8 mouse cellular contexts compared by ENCODE assay signal in genomic region chr4:101549958-101550591, GRCm38 (mm10). TPM values are rescaled to one million over a fixed set of nuclear protein-coding genes. Genes with fewer than 3 reads are reported as not detected.
DNase-seq lines count a peak whose midpoint lies in the region; ATAC-seq lines count a peak whose summit lies in the region.
"Had no signal": no experiment of that assay in that cellular context is flagged by ENCODE, and none has a peak within 500 bp of the region (broad histone marks: within the 10 kb centered on the region; RNA-seq: fewer than 3 reads in every experiment).

No protein-coding gene starts in this region.

- WGBS in embryonic facial prominence, embryonic 13.5 days: under 1% methylated on average over 32 of the region's 33 CpGs
- 1% methylated on average over 33 of the region's 33 CpGs for WGBS in hindbrain, embryonic 11.5 days
- 2% methylated on average over 33 of the region's 33 CpGs for WGBS in limb, embryonic 13.5 days
- under 1% methylated on average over 33 of the region's 33 CpGs for WGBS in midbrain, embryonic 15.5 days

- no peaks in the 10 kb centered on the region for H3K36me3 ChIP-seq in embryonic facial prominence, embryonic 13.5 days
- H3K36me3 ChIP-seq in hindbrain, embryonic 11.5 days (ENCODE audit: control insufficient read depth, insufficient read depth, low read length): no peaks in the 10 kb centered on the region
- no peaks in the 10 kb centered on the region for H3K36me3 ChIP-seq in limb, embryonic 13.5 days
- H3K36me3 ChIP-seq in midbrain, embryonic 15.5 days (replicated peaks): no peaks in the 10 kb centered on the region

- H3K4me2 ChIP-seq in embryonic facial prominence, embryonic 13.5 days: peak overlapping the region; percentile 85
- peak overlapping the region; percentile 84 for H3K4me2 ChIP-seq in hindbrain, embryonic 11.5 days (replicated peaks; ENCODE audit: low read depth, low read length)
- peak overlapping the region; percentile 69 for H3K4me2 ChIP-seq in limb, embryonic 13.5 days (replicated peaks)
- H3K4me2 ChIP-seq in midbrain, embryonic 15.5 days: peak overlapping the region; percentile 49

- no peak overlapping the region for H3K27ac ChIP-seq in embryonic facial prominence, embryonic 13.5 days
- peak overlapping the region; percentile 83 for H3K27ac ChIP-seq in hindbrain, embryonic 11.5 days (ENCODE audit: low read depth, low read length)
- no peak overlapping the region for H3K27ac ChIP-seq in limb, embryonic 13.5 days
- H3K27ac ChIP-seq in midbrain, embryonic 15.5 days: peak overlapping the region; percentile 93

- peaks cover 33% of the 10 kb centered on the region for H3K27me3 ChIP-seq in embryonic facial prominence, embryonic 13.5 days
- peaks cover 4% of the 10 kb centered on the region; the same call in 1 of the 2 replicates for H3K27me3 ChIP-seq in hindbrain, embryonic 11.5 days (ENCODE audit: control insufficient read depth, insufficient read depth, low read length)
- H3K27me3 ChIP-seq in limb, embryonic 13.5 days: peaks cover 40% of the 10 kb centered on the region
- H3K27me3 ChIP-seq in midbrain, embryonic 15.5 days (replicated peaks): no peaks in the 10 kb centered on the region

- no peaks in the 10 kb centered on the region for H3K9me3 ChIP-seq in embryonic facial prominence, embryonic 13.5 days
- no peaks in the 10 kb centered on the region for H3K9me3 ChIP-seq in hindbrain, embryonic 11.5 days (ENCODE audit: control insufficient read depth, low read length)
- H3K9me3 ChIP-seq in limb, embryonic 13.5 days: no peaks in the 10 kb centered on the region
- no peaks in the 10 kb centered on the region for H3K9me3 ChIP-seq in midbrain, embryonic 15.5 days

- peak overlapping the region; percentile 42 for H3K4me3 ChIP-seq in embryonic facial prominence, embryonic 13.5 days
- peak overlapping the region; percentile 56 for H3K4me3 ChIP-seq in hindbrain, embryonic 11.5 days (ENCODE audit: low read depth, low read length)
- H3K4me3 ChIP-seq in limb, embryonic 13.5 days: peak overlapping the region; percentile 36
- H3K4me3 ChIP-seq in midbrain, embryonic 15.5 days: peak overlapping the region; percentile 50

- 0 out of 2 replicates have a peak overlapping the region, but pooled peaks have one; percentile 6 for H3K9ac ChIP-seq in embryonic facial prominence, embryonic 13.5 days
- H3K9ac ChIP-seq in hindbrain, embryonic 11.5 days (ENCODE audit: low read depth, low read length): peak overlapping the region; percentile 56
- H3K9ac ChIP-seq in limb, embryonic 13.5 days: no peak overlapping the region
- H3K9ac ChIP-seq in midbrain, embryonic 15.5 days: peak overlapping the region; percentile 69

- peaks cover 18% of the 10 kb centered on the region for H3K4me1 ChIP-seq in embryonic facial prominence, embryonic 13.5 days
- H3K4me1 ChIP-seq in hindbrain, embryonic 11.5 days (replicated peaks; ENCODE audit: control insufficient read depth, insufficient read depth, low read length): no peaks in the 10 kb centered on the region
- 0 out of 2 replicates have a peak, but pooled peaks cover 17% of the 10 kb centered on the region for H3K4me1 ChIP-seq in limb, embryonic 13.5 days
- peaks cover 29% of the 10 kb centered on the region for H3K4me1 ChIP-seq in midbrain, embryonic 15.5 days

- peak; percentile 57 for ATAC-seq in embryonic facial prominence, embryonic 13.5 days (ENCODE audit: insufficient number of reproducible peaks, insufficient read depth, low FRiP score, low TSS enrichment, low read depth)
- ATAC-seq in hindbrain, embryonic 11.5 days (ENCODE audit: low FRiP score): peak; percentile 83
- peak; percentile 85 for ATAC-seq in limb, embryonic 13.5 days (ENCODE audit: low FRiP score, low read depth)
- peak; percentile 89 for ATAC-seq in midbrain, embryonic 15.5 days (replicated peaks)

- DNase-seq in Muller cell, postnatal 12 days (ENCODE audit: inconsistent ontology term): peak; percentile 69
- DNase-seq in adrenal gland, postnatal 10 days: peak; percentile 70
- DNase-seq in hindbrain, embryonic 11.5 days (ENCODE audit: low spot score): peak; percentile 68
- no peak for DNase-seq in frontal cortex, postnatal 14 days (ENCODE audit: low spot score in 2 of 2)

RNA-seq across cellular contexts. Expression of gene Dnajc6, which starts 53.6 kb away (rescaled TPM):
- total RNA-seq in adrenal gland, postnatal 10 days (2021): 1 to 10 TPM; 7.3 to 9.1 TPM
- polyA plus RNA-seq in embryonic facial prominence, embryonic 13.5 days (2015; fragmentation: Nextera tagmentation; extraction: Ambion mirVana): 2.0 and 2.4 TPM in 2 replicates
- 6.0 and 6.9 TPM in 2 replicates for polyA plus RNA-seq in hindbrain, embryonic 11.5 days (2014; fragmentation: Nextera tagmentation; extraction: Ambion mirVana)
- 0.52 and 1.2 TPM in 2 replicates for polyA plus RNA-seq in limb, embryonic 13.5 days (2015; fragmentation: Nextera tagmentation; extraction: Ambion mirVana)
- 54.1 and 56.6 TPM in 2 replicates for polyA plus RNA-seq in midbrain, embryonic 15.5 days (2015; fragmentation: Nextera tagmentation; extraction: Ambion mirVana)
- total RNA-seq: neutrophil, adult 5-6 weeks had no signal

Comparison
In these comparisons a context has a peak if more than half of its experiments do, and no peak if none do; other contexts are left out.
1. DNase-seq: peak in Muller cell, postnatal 12 days (single experiment), adrenal gland, postnatal 10 days (single experiment) and hindbrain, embryonic 11.5 days (single experiment); none in frontal cortex, postnatal 14 days (0 of 2).
2. H3K27ac ChIP-seq: peak in hindbrain, embryonic 11.5 days (single experiment) and midbrain, embryonic 15.5 days (single experiment); none in embryonic facial prominence, embryonic 13.5 days (single experiment) and limb, embryonic 13.5 days (single experiment).
3. Peak in every context shown above with its lines, with median percentiles within 50 percentile points of each other: ATAC-seq, H3K4me2 ChIP-seq and H3K4me3 ChIP-seq.